Mouse (Mus musculus): ENCODE measurements around the gene Plk5. TPM values are rescaled to one million over a fixed set of nuclear protein-coding genes. Genes with fewer than 3 reads are reported as not detected.

Gene Plk5
- polyA plus RNA-seq, 1 experiment from 2014 or later, result 2.9 TPM

- peaks cover 32% of the 10 kb centered on the region for H3K36me3 ChIP-seq (ENCODE audit: control insufficient read depth, insufficient read depth, low read length)
- no peak overlapping the region for H3K27ac ChIP-seq (replicated peaks; ENCODE audit: low read depth, low read length)
- no peak for ATAC-seq (ENCODE audit: low FRiP score, low TSS enrichment)
- H3K27me3 ChIP-seq (ENCODE audit: control insufficient read depth, insufficient read depth, low read length), result no peaks in the 10 kb centered on the region
- no peak overlapping the region for H3K4me2 ChIP-seq (ENCODE audit: low read length)
- 91% methylated on average over 4 of the region's 4 CpGs for WGBS
- H3K4me3 ChIP-seq (replicated peaks; ENCODE audit: low read depth, low read length), result no peak overlapping the region
- no peaks in the 10 kb centered on the region for H3K9me3 ChIP-seq (ENCODE audit: control insufficient read depth, low read length)
- peaks cover 26% of the 10 kb centered on the region for H3K4me1 ChIP-seq (ENCODE audit: control insufficient read depth, insufficient read depth, low read length)
- no peak for DNase-seq
- no peak overlapping the region for H3K9ac ChIP-seq (replicated peaks; ENCODE audit: low read length)
Measured at GRCm38 (mm10) chr10:80403044-80403692, 46.9 kb downstream of the Plk5 start.

DNA sequence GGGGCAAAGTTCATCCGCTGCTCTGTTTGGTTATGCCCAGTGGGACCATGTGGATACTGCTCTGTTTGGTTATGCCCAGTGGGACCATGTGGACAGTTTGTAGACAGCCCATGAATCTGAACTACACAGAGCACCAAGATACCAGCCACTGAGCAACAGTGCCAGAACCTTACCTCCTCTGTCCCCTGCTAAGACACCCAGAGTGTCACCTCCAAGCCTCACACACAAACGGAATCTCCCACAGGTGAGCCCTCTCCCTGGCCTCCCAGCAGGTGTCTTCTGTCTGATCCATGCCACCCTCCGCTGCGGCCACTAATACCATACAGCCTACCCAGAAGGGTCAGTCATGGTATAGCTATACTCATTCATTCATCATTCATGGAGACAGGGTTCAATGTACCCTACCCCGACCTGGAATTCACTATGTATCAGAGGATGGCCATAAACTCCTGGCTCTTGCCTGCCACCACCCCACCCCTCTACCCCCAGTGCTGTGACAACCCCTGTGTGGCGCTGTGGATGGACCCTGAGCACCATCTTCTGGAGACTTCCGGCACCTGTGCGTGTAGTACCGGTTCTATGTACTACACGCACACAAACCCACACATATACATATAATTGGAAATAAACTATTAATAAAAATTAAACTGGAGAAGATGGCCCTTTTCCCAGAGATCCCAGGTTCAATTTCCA lies 49.4 kb downstream of the Plk5 start:
- peak overlapping the region; percentile 80 for H3K9ac ChIP-seq (replicated peaks; ENCODE audit: low read length)

DNA sequence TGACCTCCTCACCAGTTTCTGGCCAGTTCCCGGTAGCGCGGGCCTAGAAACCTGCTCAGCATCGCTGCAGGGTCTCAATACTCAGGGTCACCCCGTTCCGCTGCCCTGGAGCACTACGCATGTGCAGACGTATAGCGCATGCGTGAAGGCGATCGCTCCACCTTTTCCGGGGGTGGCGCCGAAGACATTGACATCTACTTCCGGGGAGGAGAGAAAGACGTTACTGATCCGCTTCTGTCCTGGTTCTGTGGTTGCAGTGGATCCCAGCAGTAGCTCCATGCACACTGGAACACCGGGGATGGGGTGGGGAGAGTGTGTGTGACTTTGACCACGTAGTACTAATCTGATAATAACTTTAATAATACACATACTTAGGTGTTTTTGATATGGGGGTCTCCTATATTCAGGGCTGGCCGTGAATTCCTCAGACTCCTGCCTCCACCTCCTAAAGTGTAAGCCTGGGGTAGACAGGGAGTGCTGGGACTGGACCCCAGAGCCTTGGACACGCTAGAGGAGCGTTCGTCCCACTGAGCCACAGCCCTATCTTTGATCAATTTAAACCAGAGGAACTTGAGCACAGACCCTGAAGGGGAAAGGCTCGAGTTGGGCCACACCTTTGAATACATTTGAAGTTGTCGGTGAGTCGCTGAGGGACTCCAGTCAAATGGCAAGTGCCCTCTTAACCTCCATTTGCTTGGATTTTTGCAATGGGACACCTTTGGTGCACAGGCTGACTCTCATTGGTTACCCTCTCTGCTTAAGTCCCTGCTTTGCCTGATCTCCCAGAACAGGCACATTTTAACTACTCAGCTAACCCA lies 50.6 kb downstream of the Plk5 start, which contains the start of gene Uqcr11:
Gene Uqcr11, minus strand, starts transcription at position 147 of the 818 bp plus-strand sequence.
- peak within 1 kb of the TSS; percentile 81 for H3K4me3 ChIP-seq (replicated peaks; ENCODE audit: low read depth, low read length)
- ATAC-seq (ENCODE audit: low FRiP score, low TSS enrichment), result peak; percentile 74
- DNase-seq, result peak; percentile 97
- H3K4me1 ChIP-seq (ENCODE audit: control insufficient read depth, insufficient read depth, low read length), result peaks cover 17% of the 10 kb centered on the region
- peak within 1 kb of the TSS; percentile 76 for H3K27ac ChIP-seq (replicated peaks; ENCODE audit: low read depth, low read length)
- H3K4me2 ChIP-seq (ENCODE audit: low read length), result peak within 1 kb of the TSS; percentile 95
- H3K9ac ChIP-seq (replicated peaks; ENCODE audit: low read length), result peak within 1 kb of the TSS; percentile 80
- no peaks in the 10 kb centered on the region for H3K27me3 ChIP-seq (ENCODE audit: control insufficient read depth, insufficient read depth, low read length)
- H3K9me3 ChIP-seq (ENCODE audit: control insufficient read depth, low read length), result no peaks in the 10 kb centered on the region
- peaks cover 48% of the 10 kb centered on the region for H3K36me3 ChIP-seq (ENCODE audit: control insufficient read depth, insufficient read depth, low read length)
- 2% methylated on average over 27 of the region's 27 CpGs for WGBS

More for the DNA sequence above, 49.4 kb downstream of the Plk5 start:
- H3K27me3 ChIP-seq (ENCODE audit: control insufficient read depth, insufficient read depth, low read length), result no peaks in the 10 kb centered on the region
- 60% methylated on average over 10 of the region's 10 CpGs for WGBS
- peaks cover 18% of the 10 kb centered on the region for H3K4me1 ChIP-seq (ENCODE audit: control insufficient read depth, insufficient read depth, low read length)
- ATAC-seq (ENCODE audit: low FRiP score, low TSS enrichment) (no peak), DNase-seq (no peak)
- H3K9me3 ChIP-seq (ENCODE audit: control insufficient read depth, low read length), result no peaks in the 10 kb centered on the region
- H3K27ac ChIP-seq (replicated peaks; ENCODE audit: low read depth, low read length), result no peak overlapping the region
- peaks cover 45% of the 10 kb centered on the region for H3K36me3 ChIP-seq (ENCODE audit: control insufficient read depth, insufficient read depth, low read length)
- H3K4me3 ChIP-seq (replicated peaks; ENCODE audit: low read depth, low read length), result peak overlapping the region; percentile 81
- H3K4me2 ChIP-seq (ENCODE audit: low read length), result peak overlapping the region; percentile 95

GRCm38 (mm10) chr10:80407924-80408323 lies 51.7 kb downstream of the Plk5 start:
- Histone ChIP-seq H3K36me3 (ENCODE audit: control insufficient read depth, insufficient read depth, low read length) (peaks cover 49% of the 10 kb centered on the region), H3K27me3 (ENCODE audit: control insufficient read depth, insufficient read depth, low read length) (no peaks in the 10 kb centered on the region), H3K27ac (replicated peaks; ENCODE audit: low read depth, low read length) (no peak overlapping the region), H3K9ac (replicated peaks; ENCODE audit: low read length) (no peak overlapping the region), H3K9me3 (ENCODE audit: control insufficient read depth, low read length) (no peaks in the 10 kb centered on the region), H3K4me2 (ENCODE audit: low read length) (0 out of 2 replicates have a peak overlapping the region, but pooled peaks have one; percentile 95), H3K4me3 (replicated peaks; ENCODE audit: low read depth, low read length) (no peak overlapping the region), H3K4me1 (ENCODE audit: control insufficient read depth, insufficient read depth, low read length) (peaks cover 17% of the 10 kb centered on the region)
- ATAC-seq (ENCODE audit: low FRiP score, low TSS enrichment) (no peak), DNase-seq (no peak)
- 54% methylated on average over 4 of the region's 4 CpGs for WGBS

- no peak for ATAC-seq (ENCODE audit: low FRiP score, low TSS enrichment)
- peaks cover 85% of the 10 kb centered on the region for H3K36me3 ChIP-seq (ENCODE audit: control insufficient read depth, insufficient read depth, low read length)
- H3K4me1 ChIP-seq (ENCODE audit: control insufficient read depth, insufficient read depth, low read length), result no peaks in the 10 kb centered on the region
- 83% methylated on average over 44 of the region's 44 CpGs for WGBS
- no peak overlapping the region for H3K4me3 ChIP-seq (replicated peaks; ENCODE audit: low read depth, low read length)
- H3K9me3 ChIP-seq (ENCODE audit: control insufficient read depth, low read length), result no peaks in the 10 kb centered on the region
- no peak overlapping the region for H3K9ac ChIP-seq (replicated peaks; ENCODE audit: low read length)
- no peak overlapping the region for H3K27ac ChIP-seq (replicated peaks; ENCODE audit: low read depth, low read length)
- H3K4me2 ChIP-seq (ENCODE audit: low read length), result no peak overlapping the region
- DNase-seq, result no peak
- H3K27me3 ChIP-seq (ENCODE audit: control insufficient read depth, insufficient read depth, low read length), result no peaks in the 10 kb centered on the region
Measured at GRCm38 (mm10) chr10:80412656-80413541, 56.6 kb downstream of the Plk5 start.

Small RNA genes lying within 50 kb of the gene (microRNA-seq; reads per million reads assigned to microRNA genes)
- not detected for gene Gm22721

Other genes starting within 250 kb of the Plk5 start
- gene Stk11, start 240.7 kb upstream of the Plk5 start, polyA plus RNA-seq (2014; fragmentation: Nextera tagmentation; extraction: Ambion mirVana), result 26.5 and 38.7 TPM in 2 replicates
- 407 and 480 TPM in 2 replicates for gene Atp5d, start 217.8 kb upstream of the Plk5 start, polyA plus RNA-seq (2014; fragmentation: Nextera tagmentation; extraction: Ambion mirVana)
- 78.9 and 101 TPM in 2 replicates for gene Cbarp, start 215.6 kb upstream of the Plk5 start, polyA plus RNA-seq (2014; fragmentation: Nextera tagmentation; extraction: Ambion mirVana)
- gene Midn, start 208.2 kb upstream of the Plk5 start, polyA plus RNA-seq (2014; fragmentation: Nextera tagmentation; extraction: Ambion mirVana), result 62.6 and 65.6 TPM in 2 replicates
- 295 and 421 TPM in 2 replicates for gene Cirbp, start 190.5 kb upstream of the Plk5 start, polyA plus RNA-seq (2014; fragmentation: Nextera tagmentation; extraction: Ambion mirVana)
- gene 1600002K03Rik, start 183.5 kb upstream of the Plk5 start, polyA plus RNA-seq (2014; fragmentation: Nextera tagmentation; extraction: Ambion mirVana), result 5.7 and 9.9 TPM in 2 replicates
- gene Efna2, start 177.0 kb upstream of the Plk5 start, polyA plus RNA-seq (2014; fragmentation: Nextera tagmentation; extraction: Ambion mirVana), result 41.9 and 50.1 TPM in 2 replicates
- 51.5 and 65.4 TPM in 2 replicates for gene Mum1, start 130.0 kb upstream of the Plk5 start, polyA plus RNA-seq (2014; fragmentation: Nextera tagmentation; extraction: Ambion mirVana)
- 274 and 323 TPM in 2 replicates for gene Ndufs7, start 107.3 kb upstream of the Plk5 start, polyA plus RNA-seq (2014; fragmentation: Nextera tagmentation; extraction: Ambion mirVana)
- gene Gamt, start 95.4 kb upstream of the Plk5 start, polyA plus RNA-seq (2014; fragmentation: Nextera tagmentation; extraction: Ambion mirVana), result 15.1 and 16.7 TPM in 2 replicates
- 42.5 and 49.3 TPM in 2 replicates for gene Dazap1, start 95.0 kb upstream of the Plk5 start, polyA plus RNA-seq (2014; fragmentation: Nextera tagmentation; extraction: Ambion mirVana)
- gene Rps15, start 64.0 kb upstream of the Plk5 start, polyA plus RNA-seq (2014; fragmentation: Nextera tagmentation; extraction: Ambion mirVana), result 622 and 707 TPM in 2 replicates
- gene Apc2, start 60.5 kb upstream of the Plk5 start, polyA plus RNA-seq (2014; fragmentation: Nextera tagmentation; extraction: Ambion mirVana), result 241 and 259 TPM in 2 replicates
- gene 2310011J03Rik, start 35.9 kb upstream of the Plk5 start, polyA plus RNA-seq (2014; fragmentation: Nextera tagmentation; extraction: Ambion mirVana), result 20.4 and 21.6 TPM in 2 replicates
- 2.5 and 3.5 TPM in 2 replicates for gene Pcsk4, start 27.0 kb upstream of the Plk5 start, polyA plus RNA-seq (2014; fragmentation: Nextera tagmentation; extraction: Ambion mirVana)
- gene Reep6, start 26.5 kb upstream of the Plk5 start, polyA plus RNA-seq (2014; fragmentation: Nextera tagmentation; extraction: Ambion mirVana), result 5.3 and 7.3 TPM in 2 replicates
- 0.26 TPM in 1 of 2 replicates, not detected in the other for gene Adamtsl5, start 8.0 kb upstream of the Plk5 start, polyA plus RNA-seq (2014; fragmentation: Nextera tagmentation; extraction: Ambion mirVana)
- 17.3 and 28.2 TPM in 2 replicates for gene Mex3d, start 31.2 kb downstream of the Plk5 start, polyA plus RNA-seq (2014; fragmentation: Nextera tagmentation; extraction: Ambion mirVana)
- 166 and 208 TPM in 2 replicates for gene Mbd3, start 43.1 kb downstream of the Plk5 start, polyA plus RNA-seq (2014; fragmentation: Nextera tagmentation; extraction: Ambion mirVana)
- gene Uqcr11, start 50.4 kb downstream of the Plk5 start, polyA plus RNA-seq (2014; fragmentation: Nextera tagmentation; extraction: Ambion mirVana), result 532 and 742 TPM in 2 replicates
- 49.8 and 60.4 TPM in 2 replicates for gene Tcf3, start 77.2 kb downstream of the Plk5 start, polyA plus RNA-seq (2014; fragmentation: Nextera tagmentation; extraction: Ambion mirVana)
- 2.2 and 2.4 TPM in 2 replicates for gene Onecut3, start 138.4 kb downstream of the Plk5 start, polyA plus RNA-seq (2014; fragmentation: Nextera tagmentation; extraction: Ambion mirVana)
- 0.76 and 0.78 TPM in 2 replicates for gene Atp8b3, start 182.7 kb downstream of the Plk5 start, polyA plus RNA-seq (2014; fragmentation: Nextera tagmentation; extraction: Ambion mirVana)
- gene Rexo1, start 205.1 kb downstream of the Plk5 start, polyA plus RNA-seq (2014; fragmentation: Nextera tagmentation; extraction: Ambion mirVana), result 31.7 and 34.2 TPM in 2 replicates
- 4.9 and 5.0 TPM in 2 replicates for gene Klf16, start 220.9 kb downstream of the Plk5 start, polyA plus RNA-seq (2014; fragmentation: Nextera tagmentation; extraction: Ambion mirVana)
- gene Abhd17a, start 233.9 kb downstream of the Plk5 start, polyA plus RNA-seq (2014; fragmentation: Nextera tagmentation; extraction: Ambion mirVana), result 128 and 151 TPM in 2 replicates
- gene Scamp4, start 246.4 kb downstream of the Plk5 start, polyA plus RNA-seq (2014; fragmentation: Nextera tagmentation; extraction: Ambion mirVana), result 62.1 and 67.6 TPM in 2 replicates
- 4.9 and 5.0 TPM in 2 replicates for gene Adat3, start 246.4 kb downstream of the Plk5 start, polyA plus RNA-seq (2014; fragmentation: Nextera tagmentation; extraction: Ambion mirVana)
- gene Gm49322, start 249.6 kb downstream of the Plk5 start, polyA plus RNA-seq (2014; fragmentation: Nextera tagmentation; extraction: Ambion mirVana), result 2.5 and 2.6 TPM in 2 replicates